Mouse (Mus musculus): ENCODE data around the gene Tmem82. TPM values are rescaled to one million over a fixed set of nuclear protein-coding genes. Genes with fewer than 3 reads are reported as not detected.

Gene Tmem82
- polyA plus RNA-seq (2015; fragmentation: Nextera tagmentation; extraction: Ambion mirVana) = 4.5 and 5.3 TPM in 2 replicates

DNA sequence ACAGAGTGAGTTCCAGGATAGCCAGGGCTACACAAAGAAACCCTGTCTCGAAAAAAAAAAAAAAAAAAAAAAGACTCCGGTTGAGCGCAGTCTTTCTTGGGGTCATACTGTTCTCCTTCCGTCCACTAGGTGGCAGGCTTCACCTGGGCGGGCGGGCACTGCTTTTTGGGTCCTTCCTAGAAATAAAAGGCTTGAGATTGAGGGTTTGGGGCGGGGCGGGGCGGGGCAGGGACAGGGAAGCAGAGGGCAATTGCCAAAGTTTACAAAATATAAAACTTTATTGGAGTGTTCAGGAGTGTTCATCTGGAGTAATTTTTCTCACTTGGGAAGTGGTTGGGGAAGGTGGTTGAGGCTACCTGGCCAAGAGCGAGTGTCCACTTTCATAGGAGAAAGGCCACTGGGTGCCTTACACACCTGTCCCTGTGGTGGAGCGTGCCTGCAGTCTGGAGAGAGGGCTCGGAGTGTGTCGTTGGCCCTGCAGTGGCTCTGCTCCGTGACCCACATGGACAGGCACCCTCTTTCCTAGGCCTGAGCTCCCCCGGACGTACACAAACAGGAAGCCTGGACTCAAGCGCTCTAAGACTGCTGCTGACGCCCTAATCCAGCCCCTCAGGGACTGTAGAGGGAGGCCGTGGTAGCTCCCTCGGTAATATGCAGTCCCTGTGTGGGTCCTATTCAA, at the start of gene Tmem82:
Tmem82 (minus strand) TSS at position 69 of the 679 bp plus-strand sequence.
- peak within 1 kb of the TSS; percentile 10; the same call in 1 of the 2 replicates for H3K27ac ChIP-seq (ENCODE audit: low read length)
- peak within 1 kb of the TSS; percentile 58 for H3K9ac ChIP-seq (ENCODE audit: low read depth, low read length)
- ATAC-seq (ENCODE audit: low read depth) = no peak

GRCm38 (mm10) chr4:141664799-141665198, 46.4 kb upstream of the Tmem82 start, which contains the start of gene Plekhm2:
Gene Plekhm2 (minus strand): TSS chr4:141664899.
- H3K27ac ChIP-seq (ENCODE audit: low read length) = no peak within 1 kb of the TSS
- ATAC-seq (ENCODE audit: low read depth) = no peak

More for the DNA sequence above, at the start of gene Tmem82:
- 20% methylated on average over 20 of the region's 20 CpGs for WGBS (ENCODE audit: insufficient replicate concordance)
- Histone ChIP-seq H3K4me1 (ENCODE audit: control insufficient read depth, low read depth, low read length) (peaks cover 12% of the 10 kb centered on the region), H3K36me3 (ENCODE audit: control insufficient read depth, insufficient read depth) (no peaks in the 10 kb centered on the region), H3K4me2 (ENCODE audit: low read depth, low read length) (peak within 1 kb of the TSS; percentile 59), H3K9me3 (replicated peaks; ENCODE audit: control insufficient read depth, low read length) (no peaks in the 10 kb centered on the region), H3K27me3 (ENCODE audit: control insufficient read depth, insufficient read depth, low read depth, low read length) (no peaks in the 10 kb centered on the region; the same call in 1 of the 2 replicates), H3K4me3 (ENCODE audit: low read depth, low read length) (peak within 1 kb of the TSS; percentile 58)

GRCm38 (mm10) chr4:141664011-141664745, 45.7 kb upstream of the Tmem82 start:
- H3K9me3 ChIP-seq (replicated peaks; ENCODE audit: control insufficient read depth, low read length) = no peaks in the 10 kb centered on the region
- H3K4me3 ChIP-seq (ENCODE audit: low read depth, low read length) = peak overlapping the region; percentile 83
- H3K4me2 ChIP-seq (ENCODE audit: low read depth, low read length) = peak overlapping the region; percentile 98
- WGBS (ENCODE audit: insufficient replicate concordance) = 2% methylated on average over 36 of the region's 60 CpGs
- H3K4me1 ChIP-seq (ENCODE audit: control insufficient read depth, low read depth, low read length) = peaks cover 15% of the 10 kb centered on the region
- H3K27ac ChIP-seq (ENCODE audit: low read length) = no peak overlapping the region
- peak overlapping the region; percentile 95 for H3K9ac ChIP-seq (ENCODE audit: low read depth, low read length)
- no peaks in the 10 kb centered on the region for H3K27me3 ChIP-seq (ENCODE audit: control insufficient read depth, insufficient read depth, low read depth, low read length)
- H3K36me3 ChIP-seq (ENCODE audit: control insufficient read depth, insufficient read depth) = no peaks in the 10 kb centered on the region
- peak; percentile 92 for ATAC-seq (ENCODE audit: low read depth)

More at GRCm38 (mm10) chr4:141664799-141665198, 46.4 kb upstream of the Tmem82 start, which contains the start of gene Plekhm2:
- peak within 1 kb of the TSS; percentile 95 for H3K9ac ChIP-seq (ENCODE audit: low read depth, low read length)
- H3K36me3 ChIP-seq (ENCODE audit: control insufficient read depth, insufficient read depth) = no peaks in the 10 kb centered on the region
- H3K9me3 ChIP-seq (replicated peaks; ENCODE audit: control insufficient read depth, low read length) = no peaks in the 10 kb centered on the region
- peak within 1 kb of the TSS; percentile 83 for H3K4me3 ChIP-seq (ENCODE audit: low read depth, low read length)
- H3K27me3 ChIP-seq (ENCODE audit: control insufficient read depth, insufficient read depth, low read depth, low read length) = no peaks in the 10 kb centered on the region
- H3K4me2 ChIP-seq (ENCODE audit: low read depth, low read length) = peak within 1 kb of the TSS; percentile 98
- peaks cover 15% of the 10 kb centered on the region for H3K4me1 ChIP-seq (ENCODE audit: control insufficient read depth, low read depth, low read length)
- 72% methylated on average over 8 of the region's 8 CpGs for WGBS (ENCODE audit: insufficient replicate concordance)

- peak; percentile 14; the same call in 1 of the 2 replicates for ATAC-seq (ENCODE audit: low read depth)
- Histone ChIP-seq H3K27me3 (ENCODE audit: control insufficient read depth, insufficient read depth, low read depth, low read length) (no peaks in the 10 kb centered on the region), H3K27ac (ENCODE audit: low read length) (no peak overlapping the region), H3K4me2 (ENCODE audit: low read depth, low read length) (peak overlapping the region; percentile 98), H3K4me1 (ENCODE audit: control insufficient read depth, low read depth, low read length) (peaks cover 15% of the 10 kb centered on the region), H3K36me3 (ENCODE audit: control insufficient read depth, insufficient read depth) (no peaks in the 10 kb centered on the region), H3K9ac (ENCODE audit: low read depth, low read length) (peak overlapping the region; percentile 95), H3K9me3 (replicated peaks; ENCODE audit: control insufficient read depth, low read length) (no peaks in the 10 kb centered on the region), H3K4me3 (ENCODE audit: low read depth, low read length) (peak overlapping the region; percentile 83)
- 5% methylated on average over 44 of the region's 47 CpGs for whole genome bisulfite sequencing (ENCODE audit: insufficient replicate concordance)
Observed at GRCm38 (mm10) chr4:141663122-141663931, 44.9 kb upstream of the Tmem82 start.

DNA sequence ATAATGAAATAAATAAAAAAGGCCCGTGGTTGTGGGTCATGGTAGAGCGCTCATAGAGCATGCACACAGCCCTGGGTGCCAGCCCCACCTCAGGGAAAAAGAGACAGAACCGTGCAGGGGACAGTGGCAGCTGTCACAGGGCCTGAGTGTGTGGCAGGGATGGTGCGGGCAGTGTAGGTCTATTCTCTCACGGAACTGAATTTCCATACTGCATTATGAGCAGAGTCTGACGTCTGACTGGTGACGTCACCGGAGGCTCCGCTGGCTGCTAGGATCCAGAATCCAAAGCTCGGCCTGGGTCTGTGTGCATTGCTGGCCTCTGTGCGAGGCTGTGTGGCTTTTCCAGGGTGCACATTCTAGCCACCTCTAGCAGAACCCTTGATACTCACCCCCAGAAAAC, 42.5 kb upstream of the Tmem82 start:
- no peak overlapping the region for H3K4me3 ChIP-seq (ENCODE audit: low read depth, low read length)
- ATAC-seq (ENCODE audit: low read depth) = no peak

GRCm38 (mm10) chr4:141659739-141660138, 41.3 kb upstream of the Tmem82 start:
- no peaks in the 10 kb centered on the region for H3K36me3 ChIP-seq (ENCODE audit: control insufficient read depth, insufficient read depth)
- no peak overlapping the region for H3K9ac ChIP-seq (ENCODE audit: low read depth, low read length)
- H3K4me3 ChIP-seq (ENCODE audit: low read depth, low read length) = no peak overlapping the region
- no peak overlapping the region for H3K4me2 ChIP-seq (ENCODE audit: low read depth, low read length)
- WGBS (ENCODE audit: insufficient replicate concordance) = 89% methylated on average over 4 of the region's 4 CpGs
- no peaks in the 10 kb centered on the region for H3K9me3 ChIP-seq (replicated peaks; ENCODE audit: control insufficient read depth, low read length)
- ATAC-seq (ENCODE audit: low read depth) = no peak
- peaks cover 25% of the 10 kb centered on the region for H3K4me1 ChIP-seq (ENCODE audit: control insufficient read depth, low read depth, low read length)
- H3K27ac ChIP-seq (ENCODE audit: low read length) = no peak overlapping the region
- no peaks in the 10 kb centered on the region for H3K27me3 ChIP-seq (ENCODE audit: control insufficient read depth, insufficient read depth, low read depth, low read length)

More for the DNA sequence above, 42.5 kb upstream of the Tmem82 start:
- whole genome bisulfite sequencing (ENCODE audit: insufficient replicate concordance) = 89% methylated on average over 11 of the region's 11 CpGs
- no peaks in the 10 kb centered on the region for H3K36me3 ChIP-seq (ENCODE audit: control insufficient read depth, insufficient read depth)
- no peak overlapping the region for H3K4me2 ChIP-seq (ENCODE audit: low read depth, low read length)
- H3K27ac ChIP-seq (ENCODE audit: low read length) = no peak overlapping the region
- no peak overlapping the region for H3K9ac ChIP-seq (ENCODE audit: low read depth, low read length)
- peaks cover 26% of the 10 kb centered on the region for H3K4me1 ChIP-seq (ENCODE audit: control insufficient read depth, low read depth, low read length)
- no peaks in the 10 kb centered on the region for H3K27me3 ChIP-seq (ENCODE audit: control insufficient read depth, insufficient read depth, low read depth, low read length)
- no peaks in the 10 kb centered on the region for H3K9me3 ChIP-seq (replicated peaks; ENCODE audit: control insufficient read depth, low read length)

- Histone ChIP-seq H3K27me3 (ENCODE audit: control insufficient read depth, insufficient read depth, low read depth, low read length) (no peaks in the 10 kb centered on the region), H3K27ac (ENCODE audit: low read length) (no peak overlapping the region), H3K4me2 (ENCODE audit: low read depth, low read length) (no peak overlapping the region), H3K4me1 (ENCODE audit: control insufficient read depth, low read depth, low read length) (peaks cover 19% of the 10 kb centered on the region), H3K9ac (ENCODE audit: low read depth, low read length) (no peak overlapping the region), H3K9me3 (replicated peaks; ENCODE audit: control insufficient read depth, low read length) (no peaks in the 10 kb centered on the region), H3K4me3 (ENCODE audit: low read depth, low read length) (no peak overlapping the region), H3K36me3 (ENCODE audit: control insufficient read depth, insufficient read depth) (no peaks in the 10 kb centered on the region)
- WGBS (ENCODE audit: insufficient replicate concordance) = 73% methylated on average over 6 of the region's 6 CpGs
- no peak for ATAC-seq (ENCODE audit: low read depth)
Observed at GRCm38 (mm10) chr4:141658846-141659484, 40.5 kb upstream of the Tmem82 start.

- Histone ChIP-seq H3K27ac (ENCODE audit: low read length) (0 out of 2 replicates have a peak overlapping the region, but pooled peaks have one; percentile 26), H3K27me3 (ENCODE audit: control insufficient read depth, insufficient read depth, low read depth, low read length) (no peaks in the 10 kb centered on the region), H3K9me3 (replicated peaks; ENCODE audit: control insufficient read depth, low read length) (no peaks in the 10 kb centered on the region), H3K36me3 (ENCODE audit: control insufficient read depth, insufficient read depth) (no peaks in the 10 kb centered on the region), H3K9ac (ENCODE audit: low read depth, low read length) (no peak overlapping the region), H3K4me1 (ENCODE audit: control insufficient read depth, low read depth, low read length) (peaks cover 11% of the 10 kb centered on the region; the same call in 1 of the 2 replicates), H3K4me2 (ENCODE audit: low read depth, low read length) (no peak overlapping the region), H3K4me3 (ENCODE audit: low read depth, low read length) (no peak overlapping the region)
- peak; percentile 68 for ATAC-seq (ENCODE audit: low read depth)
- 77% methylated on average over 8 of the region's 8 CpGs for WGBS (ENCODE audit: insufficient replicate concordance)
Observed at GRCm38 (mm10) chr4:141656932-141657331, 38.5 kb upstream of the Tmem82 start.

Measured in liver, embryonic 16.5 days (tissue).